Mouse (Mus musculus) c-Kit-positive CD71-positive TER-119-negative erythroid progenitor cells, embryonic 14.5 days (primary cell): ENCODE data around the gene Trip6.

Source experiments
- DNase-seq: peaks from one replicate; pipeline ENCODE4 v3.0.0-alpha.2; 2013; ENCODE audit warnings: low read depth

The Trip6 gene

GRCm38 (mm10) chr5:137314193-137315083 is at the start of gene Trip6:
Gene Trip6, minus strand, starts transcription at chr5:137314404.
- DNase-seq: no peak

DNA sequence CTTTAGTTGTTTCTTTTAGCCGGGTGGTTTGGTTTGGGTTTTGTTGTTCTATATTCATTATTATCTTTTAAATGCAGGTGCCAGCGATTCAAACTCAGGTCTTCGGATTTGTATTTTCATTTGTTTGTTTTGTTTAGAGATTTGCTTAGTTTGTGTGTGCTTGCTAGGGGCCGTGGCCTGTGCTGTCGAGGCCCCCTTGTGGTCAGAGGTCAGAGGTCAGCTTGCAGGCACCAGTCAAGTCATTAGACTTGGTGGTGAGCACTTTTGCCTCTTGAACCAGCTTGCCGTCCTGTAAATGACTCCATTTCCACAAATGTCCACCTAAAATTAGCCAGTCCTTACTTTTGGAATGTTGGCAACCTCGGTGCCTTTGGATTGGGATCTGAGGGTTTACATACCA is 44.2 kb upstream of the Trip6 start:
- DNase-seq: no peak

DNA sequence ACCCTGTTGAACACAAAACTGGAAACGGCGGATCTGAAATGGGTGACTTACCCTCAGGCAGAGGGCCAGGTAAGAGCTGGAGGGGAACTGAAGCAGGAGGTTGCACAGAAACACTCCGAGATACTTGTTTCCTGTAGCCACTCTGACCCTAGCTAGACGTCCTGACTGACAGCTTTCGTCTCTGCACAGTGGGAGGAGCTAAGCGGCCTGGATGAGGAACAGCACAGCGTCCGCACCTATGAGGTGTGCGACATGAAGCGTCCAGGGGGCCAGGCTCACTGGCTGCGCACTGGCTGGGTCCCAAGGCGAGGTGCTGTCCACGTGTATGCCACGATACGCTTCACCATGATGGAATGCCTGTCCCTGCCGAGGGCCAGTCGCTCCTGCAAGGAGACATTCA is 39.9 kb upstream of the Trip6 start:
- no peak for DNase-seq

GRCm38 (mm10) chr5:137352011-137352975 is 38.1 kb upstream of the Trip6 start:
- no peak for DNase-seq

GRCm38 (mm10) chr5:137351394-137351793 is 37.2 kb upstream of the Trip6 start:
- no peak for DNase-seq

DNA sequence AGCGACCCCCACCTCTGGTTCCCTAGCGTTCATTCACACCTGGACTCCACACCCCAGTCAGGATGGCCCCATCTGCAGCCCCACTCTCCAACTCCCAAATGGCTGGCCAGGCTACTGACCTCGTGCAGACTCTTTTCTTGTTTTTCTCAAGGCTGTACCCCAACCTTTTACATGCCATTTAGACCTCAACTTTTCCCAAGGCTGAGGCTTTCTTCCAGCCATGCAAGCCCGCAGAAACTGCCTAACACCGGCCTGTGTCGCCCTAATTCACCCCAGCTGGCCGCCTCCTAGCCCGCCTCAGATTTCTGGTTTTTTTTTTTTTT is 36.8 kb upstream of the Trip6 start:
- no peak for DNase-seq

GRCm38 (mm10) chr5:137350205-137351057 is 36.2 kb upstream of the Trip6 start:
- no peak for DNase-seq

DNA sequence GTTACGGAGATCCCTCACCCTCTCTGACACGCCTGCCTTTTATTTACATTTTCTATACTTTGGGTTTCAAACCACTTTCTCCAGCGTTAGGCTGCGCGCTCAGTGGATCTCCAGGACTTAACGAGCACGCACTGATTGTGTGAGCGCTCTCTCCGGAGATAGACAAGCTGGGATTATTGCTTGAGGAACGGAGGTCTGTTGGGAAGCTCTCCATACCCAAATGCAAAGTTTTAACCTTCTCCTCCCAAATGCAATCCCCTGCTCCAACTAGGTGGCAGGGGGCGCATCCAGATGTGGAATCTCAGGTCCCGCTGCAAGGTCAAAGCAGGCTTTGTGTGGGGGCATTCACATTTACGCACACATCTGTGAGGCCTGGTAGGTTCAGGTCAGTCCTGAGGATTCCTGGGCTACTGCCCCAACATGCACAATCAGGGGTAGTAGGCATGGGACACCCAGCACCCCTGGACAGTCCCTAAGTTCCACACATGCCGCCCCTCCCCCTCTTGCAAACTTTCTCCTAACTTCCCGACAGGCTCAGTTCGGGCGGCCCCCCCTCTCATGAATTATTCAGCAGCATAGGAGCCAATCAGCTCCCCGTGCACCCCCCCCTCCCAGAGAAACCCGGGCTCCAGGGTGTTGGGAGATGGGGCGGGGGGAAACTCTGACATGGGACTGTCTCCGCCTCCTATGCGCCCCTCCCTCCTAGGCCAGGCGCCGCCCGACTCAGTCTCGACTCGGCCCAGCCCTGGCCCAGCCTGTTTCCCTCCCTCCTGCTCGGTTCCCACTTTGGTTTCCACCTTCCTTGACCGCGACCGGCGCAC is 35.4 kb upstream of the Trip6 start, which contains the start of gene Ephb4:
TSS of gene Ephb4 (plus strand) at position 726 of the 821 bp plus-strand sequence.
- DNase-seq: no peak

- no peak for DNase-seq
These were observed 34.5 kb upstream of the Trip6 start for GRCm38 (mm10) chr5:137348482-137349383.

DNA sequence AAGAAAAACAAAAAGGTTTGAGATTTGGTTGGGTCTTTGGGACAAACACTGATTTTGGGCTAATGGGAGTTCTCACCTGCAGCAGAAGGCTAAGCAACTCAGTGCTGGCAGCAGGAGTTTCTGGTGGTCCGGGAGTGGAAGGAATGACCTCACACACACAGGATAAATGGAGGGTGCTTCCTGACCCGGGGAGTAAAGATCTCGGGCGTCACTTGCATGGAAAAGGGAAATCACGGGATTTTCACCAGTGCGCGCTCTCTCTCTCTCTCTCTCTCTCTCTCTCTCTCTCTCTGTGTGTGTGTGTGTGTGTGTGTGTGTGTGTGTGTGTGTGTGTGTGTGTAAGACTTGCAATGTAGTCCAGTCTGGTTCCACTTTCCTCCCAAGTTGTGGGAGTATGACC is 33.7 kb upstream of the Trip6 start:
- DNase-seq: no peak

DNA sequence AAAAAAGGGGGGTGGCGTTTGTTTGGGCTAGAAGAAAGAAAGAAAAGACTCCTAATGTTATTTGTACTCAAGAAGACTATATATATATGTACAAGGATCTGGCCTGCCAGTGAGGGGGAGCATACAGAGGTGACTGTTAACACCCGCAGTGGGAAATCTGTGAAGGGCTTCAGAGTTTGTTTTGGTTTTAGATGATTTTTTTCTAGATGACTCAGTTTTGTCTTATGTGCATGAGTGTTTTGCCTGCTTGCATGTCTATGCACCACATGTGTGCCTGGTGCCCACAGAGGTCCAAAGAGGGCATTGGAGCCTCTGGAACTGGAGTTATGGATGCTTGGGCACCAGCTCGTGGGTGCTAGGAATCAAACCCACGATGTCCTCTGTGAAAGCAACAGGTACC is 32.8 kb upstream of the Trip6 start:
- DNase-seq: no peak

GRCm38 (mm10) chr5:137346388-137346787 is 32.2 kb upstream of the Trip6 start:
- no peak for DNase-seq

GRCm38 (mm10) chr5:137345821-137346220 is 31.6 kb upstream of the Trip6 start:
- DNase-seq: no peak

- DNase-seq: no peak
These were observed 29.7 kb upstream of the Trip6 start for GRCm38 (mm10) chr5:137343869-137344268.

GRCm38 (mm10) chr5:137343412-137343811 is 29.2 kb upstream of the Trip6 start:
- DNase-seq: no peak

DNA sequence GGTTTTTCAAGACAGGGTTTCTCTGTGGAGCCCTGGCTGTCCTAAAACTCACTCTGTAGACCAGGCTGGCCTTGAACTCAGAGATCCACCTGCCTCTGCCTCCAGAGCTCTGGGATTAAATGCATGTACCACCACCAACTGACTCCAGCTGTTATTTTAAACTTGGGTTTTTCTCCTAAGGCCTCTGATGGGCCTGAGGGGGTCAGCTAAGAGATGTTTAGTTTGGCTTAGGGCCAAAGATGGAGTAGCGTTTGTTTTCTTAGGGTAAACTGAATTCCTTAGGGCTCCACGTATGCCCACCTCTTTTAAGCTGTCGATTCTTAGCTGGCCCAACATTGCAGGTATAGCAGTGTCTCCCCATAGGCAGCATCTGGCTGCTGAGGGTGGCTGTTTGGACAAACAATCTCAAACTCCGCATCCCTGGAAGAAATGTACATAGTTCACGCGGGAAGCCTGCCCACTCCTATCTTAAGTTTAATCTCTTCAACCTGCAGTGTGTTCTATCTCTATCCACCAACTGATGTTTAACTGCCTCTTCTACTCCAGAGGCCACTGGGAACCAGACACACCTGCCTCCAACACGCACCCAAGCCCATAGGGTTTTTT is 28.3 kb upstream of the Trip6 start:
- no peak for DNase-seq

DNA sequence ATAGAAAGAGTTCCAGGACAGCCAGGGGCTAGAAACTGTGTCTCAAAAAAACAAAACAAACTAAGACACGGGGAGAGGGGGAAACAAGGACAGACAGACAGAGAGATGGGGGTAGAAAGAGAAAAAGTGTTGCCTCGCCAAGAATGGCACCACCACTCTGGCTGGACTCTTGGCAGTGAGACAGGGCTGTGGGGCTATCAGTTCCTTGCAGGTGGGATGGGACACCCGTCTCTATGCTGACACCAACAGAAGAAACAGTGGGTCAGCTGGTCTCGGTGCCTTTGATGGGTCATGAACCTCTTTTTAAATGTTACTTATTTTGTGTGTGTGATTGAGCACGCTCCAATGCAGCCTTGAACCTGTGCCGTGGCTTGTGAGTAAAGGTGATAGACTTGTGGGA is 26.0 kb upstream of the Trip6 start:
- DNase-seq: no peak

DNA sequence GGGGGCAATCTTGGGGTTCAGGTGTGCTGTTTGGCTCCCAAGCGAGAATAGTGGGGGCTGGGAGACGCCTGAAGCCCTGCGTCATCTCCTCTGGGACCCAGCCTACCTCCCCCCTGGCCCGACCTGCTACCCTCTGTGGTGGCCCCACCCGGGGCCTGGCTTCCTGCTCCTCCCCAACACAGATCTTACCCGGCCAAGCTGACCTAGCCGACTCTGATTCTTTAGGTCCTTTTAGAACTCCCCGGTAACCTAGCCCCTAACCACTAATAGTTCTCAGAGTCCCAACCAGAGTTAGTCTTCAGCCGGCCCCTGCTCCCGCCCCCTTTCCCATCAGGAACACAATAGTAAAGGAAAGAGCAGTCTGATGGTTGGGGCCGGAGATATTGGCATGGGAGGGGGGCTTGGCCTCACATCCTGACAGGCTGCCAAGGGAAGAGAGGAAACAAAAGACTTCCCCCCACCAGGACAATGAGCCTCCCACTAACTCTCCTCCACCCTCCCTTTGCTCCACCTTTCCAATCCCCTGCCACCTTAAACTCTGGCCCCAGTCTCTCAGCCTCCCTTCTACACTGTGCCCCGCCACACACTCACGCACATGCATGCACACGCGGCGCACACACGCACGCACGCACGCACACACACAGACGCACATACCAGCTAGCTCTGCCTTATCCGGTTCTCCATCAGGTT is 25.2 kb upstream of the Trip6 start:
- DNase-seq: no peak
